Mouse (Mus musculus): Measurements from ENCODE around the gene Sept4.

GRCm38 (mm10) chr11:87555106-87555703 lies 13.5 kb upstream of the Sept4 start:
- TF ChIP-seq TAL1 (IDR thresholded peaks at IDR 0.05; ENCODE audit: low read length) (no peak), GATA1 (IDR thresholded peaks at IDR 0.05; ENCODE audit: low read length) (no peak)

Data from erythroblast, embryonic 14.5 days (primary cell).